Mouse (Mus musculus) stomach, postnatal 0 days (tissue): Measurements from ENCODE around the gene Phrf1.

ENCODE experiments used
- CTCF ChIP-seq: IDR thresholded peaks from 2 replicates; pipeline ENCODE4 v1.5.1; 2016; ENCODE audit warnings: antibody characterized with exemption, low read depth, mild to moderate bottlenecking, moderate library complexity
- EP300 ChIP-seq: optimal IDR thresholded peaks from 2 replicates; pipeline ENCODE3; 2016; ENCODE audit warnings: antibody characterized with exemption

GRCm38 (mm10) chr7:141293852-141294471 lies 65.4 kb downstream of the Phrf1 start:
- TF ChIP-seq CTCF, result peak; percentile 24; the same call in 1 of the 2 replicates
- no peak for TF ChIP-seq EP300
